Mouse (Mus musculus) T-helper 1 cell (primary cell): Measurements from ENCODE around the gene Rbm19.
"Not testable (repeated sequence)": the region's sequence is repeated elsewhere in the genome, so short reads cannot be mapped to it uniquely, and the experiment has no call there.

Experiments
- in situ Hi-C: fragments of 300-600 bp; cut with MboI, MseI; formaldehyde crosslinking; loops from one replicate; pipeline ENCODE4 v1.15.1; 2025; ENCODE audit warnings: high pct_unique_total_duplicates

The Rbm19 gene

GRCm38 (mm10) chr5:120116261-120117050 lies at the start of gene Rbm19:
Gene Rbm19, plus strand, starts transcription at chr5:120116465.
- in situ Hi-C loops, result no loop called here

- in situ Hi-C loops, result loop anchor here (5.0 to 10.0 kb wide), 2 partner anchors 290 to 868 kb away; no protein-coding TSS in a partner anchor
These were observed 49.0 kb upstream of the Rbm19 start for GRCm38 (mm10) chr5:120067266-120067665.

- in situ Hi-C loops, result no loop called here
These were observed 42.2 kb upstream of the Rbm19 start for GRCm38 (mm10) chr5:120074101-120074500.

- in situ Hi-C loops, result no loop called here
These were observed 36.2 kb upstream of the Rbm19 start for GRCm38 (mm10) chr5:120080027-120080426.

- in situ Hi-C loops, result no loop called here
These were observed 35.8 kb upstream of the Rbm19 start for GRCm38 (mm10) chr5:120080468-120080867.

GRCm38 (mm10) chr5:120088561-120088960 lies 27.7 kb upstream of the Rbm19 start:
- in situ Hi-C loops, result no loop called here

GRCm38 (mm10) chr5:120094602-120095001 lies 21.7 kb upstream of the Rbm19 start:
- in situ Hi-C loops, result loop anchor here (5.0 kb wide), 1 partner anchor 347 kb away; no protein-coding TSS in a partner anchor

- in situ Hi-C loops, result no loop called here
These were observed 19.2 kb upstream of the Rbm19 start for GRCm38 (mm10) chr5:120097042-120097441.

GRCm38 (mm10) chr5:120100814-120101213 lies 15.5 kb upstream of the Rbm19 start:
- in situ Hi-C loops, result no loop called here

- in situ Hi-C loops, result no loop called here
These were observed 14.2 kb upstream of the Rbm19 start for GRCm38 (mm10) chr5:120102097-120102496.

GRCm38 (mm10) chr5:120102732-120103131 lies 13.5 kb upstream of the Rbm19 start:
- in situ Hi-C loops, result no loop called here

GRCm38 (mm10) chr5:120103458-120103857 lies 12.8 kb upstream of the Rbm19 start:
- in situ Hi-C loops, result no loop called here

GRCm38 (mm10) chr5:120106424-120107073 lies 9.7 kb upstream of the Rbm19 start:
- in situ Hi-C loops, result no loop called here

GRCm38 (mm10) chr5:120114361-120114760 lies 1.9 kb upstream of the Rbm19 start:
- in situ Hi-C loops, result no loop called here

- in situ Hi-C loops, result not testable (repeated sequence)
These were observed 896 bp downstream of the Rbm19 start for GRCm38 (mm10) chr5:120117161-120117560.

GRCm38 (mm10) chr5:120124881-120125690 lies 8.8 kb downstream of the Rbm19 start:
- in situ Hi-C loops, result loop anchor here (10.0 kb wide), 1 partner anchor 1480 kb away; no protein-coding TSS in a partner anchor

GRCm38 (mm10) chr5:120127641-120128040 lies 11.4 kb downstream of the Rbm19 start:
- in situ Hi-C loops, result loop anchor here (10.0 kb wide), 1 partner anchor 1477 kb away; no protein-coding TSS in a partner anchor

GRCm38 (mm10) chr5:120128511-120128910 lies 12.2 kb downstream of the Rbm19 start:
- in situ Hi-C loops, result loop anchor here (10.0 kb wide), 1 partner anchor 1476 kb away; no protein-coding TSS in a partner anchor

GRCm38 (mm10) chr5:120129070-120129469 lies 12.8 kb downstream of the Rbm19 start:
- in situ Hi-C loops, result loop anchor here (10.0 kb wide), 1 partner anchor 1476 kb away; no protein-coding TSS in a partner anchor

- in situ Hi-C loops, result loop anchor here (10.0 kb wide), 1 partner anchor 1475 kb away; no protein-coding TSS in a partner anchor
These were observed 13.5 kb downstream of the Rbm19 start for GRCm38 (mm10) chr5:120129761-120130160.

GRCm38 (mm10) chr5:120130163-120130562 lies 13.9 kb downstream of the Rbm19 start:
- in situ Hi-C loops, result no loop called here

GRCm38 (mm10) chr5:120131600-120131999 lies 15.3 kb downstream of the Rbm19 start:
- in situ Hi-C loops, result no loop called here
